Mouse (Mus musculus) right cerebral cortex, adult 18-20 months (tissue): ENCODE measurements around the gene Olfr27.

Source experiments
- DNase-seq: peaks from one replicate; pipeline ENCODE4 v3.0.0; 2022; ENCODE audit warnings: mixed read lengths

Gene Olfr27

GRCm38 (mm10) chr9:39127831-39128230 is at the start of gene Olfr27:
Gene Olfr27, plus strand, starts transcription at chr9:39128131.
- DNase-seq = no peak

- no peak for DNase-seq
These were observed 49.1 kb upstream of the Olfr27 start, which contains the start of gene Olfr938 for GRCm38 (mm10) chr9:39078787-39079186. Gene Olfr938, minus strand, starts transcription at chr9:39078887.

GRCm38 (mm10) chr9:39127326-39127725 is 605 bp upstream of the Olfr27 start:
- DNase-seq = no peak

GRCm38 (mm10) chr9:39152401-39152800 is 24.5 kb downstream of the Olfr27 start:
- no peak for DNase-seq

GRCm38 (mm10) chr9:39166004-39166403 is 38.1 kb downstream of the Olfr27 start, which contains the start of gene Olfr943:
Gene Olfr943, plus strand, starts transcription at chr9:39166304.
- no peak for DNase-seq
